Mouse (Mus musculus): Measurements from ENCODE around the gene 9330182L06Rik. TPM values are rescaled to one million over a fixed set of nuclear protein-coding genes. Genes with fewer than 3 reads are reported as not detected.

Gene 9330182L06Rik
- polyA plus RNA-seq, 1 experiment from 2014 or later, result 20.1 TPM

- Histone ChIP-seq H3K4me1 (replicated peaks) (peaks cover 22% of the 10 kb centered on the region), H3K36me3 (no peaks in the 10 kb centered on the region), H3K4me2 (peak overlapping the region; percentile 29), H3K27me3 (no peaks in the 10 kb centered on the region), H3K9me3 (no peaks in the 10 kb centered on the region), H3K4me3 (no peak overlapping the region), H3K9ac (peak overlapping the region; percentile 43), H3K27ac (peak overlapping the region; percentile 97)
- 36% methylated on average over 8 of the region's 8 CpGs for WGBS
- ATAC-seq (ENCODE audit: low FRiP score), result peak; percentile 85
Measured at GRCm38 (mm10) chr5:9339511-9340173, 73.7 kb downstream of the 9330182L06Rik start.

GRCm38 (mm10) chr5:9344581-9344980 lies 78.7 kb downstream of the 9330182L06Rik start:
- Histone ChIP-seq H3K27me3 (no peaks in the 10 kb centered on the region), H3K4me1 (replicated peaks) (peaks cover 33% of the 10 kb centered on the region), H3K9ac (no peak overlapping the region), H3K27ac (peak overlapping the region; percentile 82), H3K36me3 (no peaks in the 10 kb centered on the region), H3K4me2 (no peak overlapping the region), H3K4me3 (no peak overlapping the region), H3K9me3 (no peaks in the 10 kb centered on the region)
- 48% methylated on average over 5 of the region's 5 CpGs for WGBS
- ATAC-seq (ENCODE audit: low FRiP score), result peak; percentile 84

GRCm38 (mm10) chr5:9345038-9345617 lies 79.2 kb downstream of the 9330182L06Rik start:
- Histone ChIP-seq H3K27ac (peak overlapping the region; percentile 82), H3K9ac (no peak overlapping the region), H3K9me3 (no peaks in the 10 kb centered on the region), H3K4me3 (no peak overlapping the region), H3K4me1 (replicated peaks) (peaks cover 29% of the 10 kb centered on the region), H3K36me3 (no peaks in the 10 kb centered on the region), H3K4me2 (no peak overlapping the region), H3K27me3 (no peaks in the 10 kb centered on the region)
- 48% methylated on average over 10 of the region's 10 CpGs for WGBS
- peak; percentile 65 for ATAC-seq (ENCODE audit: low FRiP score)

GRCm38 (mm10) chr5:9345625-9346024 lies 79.7 kb downstream of the 9330182L06Rik start:
- Histone ChIP-seq H3K9ac (no peak overlapping the region), H3K27ac (peak overlapping the region; percentile 82), H3K4me1 (replicated peaks) (peaks cover 29% of the 10 kb centered on the region), H3K4me3 (no peak overlapping the region), H3K9me3 (no peaks in the 10 kb centered on the region), H3K4me2 (no peak overlapping the region), H3K27me3 (no peaks in the 10 kb centered on the region), H3K36me3 (no peaks in the 10 kb centered on the region)
- no peak for ATAC-seq (ENCODE audit: low FRiP score)
- 86% methylated on average over 3 of the region's 3 CpGs for WGBS

GRCm38 (mm10) chr5:9346510-9346909 lies 80.6 kb downstream of the 9330182L06Rik start:
- Histone ChIP-seq H3K9me3 (no peaks in the 10 kb centered on the region), H3K36me3 (no peaks in the 10 kb centered on the region), H3K4me3 (no peak overlapping the region), H3K9ac (no peak overlapping the region), H3K27ac (peak overlapping the region; percentile 82), H3K4me2 (no peak overlapping the region), H3K27me3 (no peaks in the 10 kb centered on the region), H3K4me1 (replicated peaks) (peaks cover 29% of the 10 kb centered on the region)
- WGBS, result 52% methylated on average over 4 of the region's 4 CpGs
- no peak for ATAC-seq (ENCODE audit: low FRiP score)

- Histone ChIP-seq H3K9ac (no peak overlapping the region), H3K9me3 (no peaks in the 10 kb centered on the region), H3K4me1 (replicated peaks) (peaks cover 4% of the 10 kb centered on the region; the same call in 1 of the 2 replicates), H3K4me3 (no peak overlapping the region), H3K36me3 (no peaks in the 10 kb centered on the region), H3K27me3 (no peaks in the 10 kb centered on the region), H3K4me2 (no peak overlapping the region), H3K27ac (no peak overlapping the region)
- WGBS, result 89% methylated on average over 5 of the region's 5 CpGs
- no peak for ATAC-seq (ENCODE audit: low FRiP score)
Measured at GRCm38 (mm10) chr5:9352163-9352562, 86.2 kb downstream of the 9330182L06Rik start.

GRCm38 (mm10) chr5:9352646-9353045 lies 86.7 kb downstream of the 9330182L06Rik start:
- ATAC-seq (ENCODE audit: low FRiP score), result no peak

GRCm38 (mm10) chr5:9354257-9354656 lies 88.3 kb downstream of the 9330182L06Rik start:
- no peak overlapping the region for H3K4me3 ChIP-seq
- no peaks in the 10 kb centered on the region for H3K9me3 ChIP-seq
- H3K36me3 ChIP-seq, result no peaks in the 10 kb centered on the region
- no peak overlapping the region for H3K27ac ChIP-seq
- H3K4me2 ChIP-seq, result no peak overlapping the region
- 93% methylated on average over 1 of the region's 1 CpGs for WGBS
- H3K9ac ChIP-seq, result no peak overlapping the region
- ATAC-seq (ENCODE audit: low FRiP score), result no peak
- peaks cover 19% of the 10 kb centered on the region for H3K4me1 ChIP-seq (replicated peaks)
- no peaks in the 10 kb centered on the region for H3K27me3 ChIP-seq

More at GRCm38 (mm10) chr5:9352646-9353045, 86.7 kb downstream of the 9330182L06Rik start:
- H3K9me3 ChIP-seq, result no peaks in the 10 kb centered on the region
- H3K36me3 ChIP-seq, result no peaks in the 10 kb centered on the region
- no peak overlapping the region for H3K4me3 ChIP-seq
- no peak overlapping the region for H3K4me2 ChIP-seq
- no peaks in the 10 kb centered on the region for H3K27me3 ChIP-seq
- peaks cover 4% of the 10 kb centered on the region for H3K4me1 ChIP-seq (replicated peaks)
- WGBS, result 35% methylated on average over 1 of the region's 1 CpGs
- no peak overlapping the region for H3K9ac ChIP-seq
- H3K27ac ChIP-seq, result no peak overlapping the region

GRCm38 (mm10) chr5:9358076-9358475 lies 92.2 kb downstream of the 9330182L06Rik start:
- Histone ChIP-seq H3K4me3 (no peak overlapping the region), H3K9me3 (no peaks in the 10 kb centered on the region)
- 28% methylated on average over 2 of the region's 2 CpGs for WGBS

GRCm38 (mm10) chr5:9361982-9362661 lies 96.2 kb downstream of the 9330182L06Rik start:
- Histone ChIP-seq H3K9me3 (no peaks in the 10 kb centered on the region), H3K36me3 (no peaks in the 10 kb centered on the region), H3K27me3 (no peaks in the 10 kb centered on the region), H3K27ac (no peak overlapping the region), H3K4me3 (no peak overlapping the region), H3K9ac (no peak overlapping the region), H3K4me1 (replicated peaks) (peaks cover 20% of the 10 kb centered on the region), H3K4me2 (no peak overlapping the region)
- ATAC-seq (ENCODE audit: low FRiP score), result no peak
- WGBS, result 82% methylated on average over 7 of the region's 7 CpGs

More at GRCm38 (mm10) chr5:9358076-9358475, 92.2 kb downstream of the 9330182L06Rik start:
- ATAC-seq (ENCODE audit: low FRiP score), result peak; percentile 67
- no peak overlapping the region; the same call in 1 of the 2 replicates for H3K4me2 ChIP-seq
- no peak overlapping the region for H3K9ac ChIP-seq
- H3K27ac ChIP-seq, result peak overlapping the region; percentile 80
- no peaks in the 10 kb centered on the region for H3K27me3 ChIP-seq
- no peaks in the 10 kb centered on the region for H3K36me3 ChIP-seq
- peaks cover 16% of the 10 kb centered on the region for H3K4me1 ChIP-seq (replicated peaks)

GRCm38 (mm10) chr5:9364937-9365336 lies 99.0 kb downstream of the 9330182L06Rik start:
- 53% methylated on average over 1 of the region's 1 CpGs for WGBS
- Histone ChIP-seq H3K9me3 (no peaks in the 10 kb centered on the region), H3K4me3 (no peak overlapping the region), H3K4me2 (no peak overlapping the region), H3K36me3 (no peaks in the 10 kb centered on the region), H3K27me3 (no peaks in the 10 kb centered on the region), H3K9ac (no peak overlapping the region), H3K4me1 (replicated peaks) (peaks cover 15% of the 10 kb centered on the region), H3K27ac (no peak overlapping the region)
- 0 out of 2 replicates have a peak, but pooled peaks have one; percentile 31 for ATAC-seq (ENCODE audit: low FRiP score)

- Histone ChIP-seq H3K27me3 (no peaks in the 10 kb centered on the region), H3K36me3 (no peaks in the 10 kb centered on the region), H3K4me3 (no peak overlapping the region), H3K4me1 (replicated peaks) (peaks cover 15% of the 10 kb centered on the region), H3K9ac (no peak overlapping the region), H3K4me2 (no peak overlapping the region), H3K27ac (no peak overlapping the region), H3K9me3 (no peaks in the 10 kb centered on the region)
- ATAC-seq (ENCODE audit: low FRiP score), result peak; percentile 36; the same call in 1 of the 2 replicates
- WGBS, result 64% methylated on average over 11 of the region's 11 CpGs
Measured at GRCm38 (mm10) chr5:9367920-9368692, 102.2 kb downstream of the 9330182L06Rik start.
